Mouse (Mus musculus) hindbrain, embryonic 14.5 days (tissue): ENCODE measurements around the gene Spert. TPM values are rescaled to one million over a fixed set of nuclear protein-coding genes. Genes with fewer than 3 reads are reported as not detected.

Experiments
- ATAC-seq: fragments of 200-750 bp; cut with Nextera tagmentation; 2 replicates; pipeline ENCODE4 v1.8.0; 2017; ENCODE audit warnings: moderate number of reproducible peaks, mild to moderate bottlenecking, moderate TSS enrichment, moderate library complexity; ENCODE audit not compliant: low FRiP score
- DNase-seq: peaks from one replicate; pipeline ENCODE4 v3.0.0-alpha.2; 2015; ENCODE audit warnings: low spot score
- H3K27ac ChIP-seq: fragments of 300-500 bp; sonication (generic); 2 replicates; pipeline ENCODE4 v1.5.1; 2014; ENCODE audit warnings: mild to moderate bottlenecking, moderate library complexity
- H3K27me3 ChIP-seq: fragments of 300-500 bp; sonication (generic); 2 replicates; pipeline ENCODE4 v1.6.1; 2014; ENCODE audit warnings: mild to moderate bottlenecking, low read length, mixed read lengths; ENCODE audit not compliant: control insufficient read depth, insufficient read depth
- H3K36me3 ChIP-seq: fragments of 300-500 bp; sonication (generic); replicated peaks from 2 replicates; pipeline ENCODE4 v1.6.1; 2014; ENCODE audit not compliant: control insufficient read depth, insufficient read depth
- H3K4me1 ChIP-seq: fragments of 300-500 bp; sonication (generic); replicated peaks from 2 replicates; pipeline ENCODE4 v1.6.1; 2014; ENCODE audit warnings: antibody characterized with exemption, low read length, mixed read lengths; ENCODE audit not compliant: control insufficient read depth, insufficient read depth
- H3K4me2 ChIP-seq: fragments of 300-500 bp; sonication (generic); replicated peaks from 2 replicates; pipeline ENCODE4 v1.6.1; 2014; ENCODE audit warnings: mild to moderate bottlenecking, moderate library complexity
- H3K4me3 ChIP-seq: fragments of 300-500 bp; sonication (generic); replicated peaks from 2 replicates; pipeline ENCODE4 v1.5.1; 2014; ENCODE audit warnings: mild to moderate bottlenecking, low read length
- H3K9ac ChIP-seq: fragments of 300-500 bp; sonication (generic); 2 replicates; pipeline ENCODE4 v1.6.1; 2014
- H3K9me3 ChIP-seq: fragments of 300-500 bp; sonication (generic); 2 replicates; pipeline ENCODE4 v1.6.1; 2016; ENCODE audit warnings: low read length; ENCODE audit not compliant: control insufficient read depth
- WGBS: fragments of 180-500 bp; shearing (Covaris S2); extraction: QIAGEN DNeasy Blood & Tissue Kit; methylation state at CpG from one replicate; pipeline ENCODE4 v1.1.7; 2014; 5-methylcytosine and 5-hydroxymethylcytosine counted together
- polyA plus RNA-seq: library from polyadenylated mRNA; unstranded; fragments of >200 nt; fragmentation: Nextera tagmentation; extraction: Ambion mirVana; gene quantifications from 2 replicates; pipeline ENCODE4 v1.2.1, GENCODE M21; 2014

The Spert gene
- polyA plus RNA-seq, 1 experiment from 2014 or later = not detected

DNA sequence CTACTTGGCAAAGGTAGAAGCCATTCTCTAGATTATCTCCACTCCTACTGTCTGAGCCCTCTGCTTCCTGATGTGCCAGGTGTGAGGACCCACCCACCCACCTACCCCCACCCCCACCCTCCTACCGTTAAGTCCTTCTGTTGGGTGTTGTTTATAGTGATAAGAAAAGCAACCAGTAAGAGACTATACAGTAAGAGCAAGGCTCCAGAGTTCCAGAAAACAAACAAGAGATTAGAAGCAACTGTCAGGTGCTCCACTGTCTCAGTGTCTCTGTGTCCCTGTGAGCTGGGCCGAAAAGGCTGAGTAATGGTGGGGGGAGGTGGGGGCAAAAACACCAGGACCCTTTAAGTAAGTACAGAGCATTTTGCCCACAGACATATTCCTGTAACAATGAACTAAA, 53.7 kb downstream of the Spert start:
- no peak for ATAC-seq
- WGBS = 61% methylated on average over 2 of the region's 2 CpGs

More for the DNA sequence above, 53.7 kb downstream of the Spert start:
- Histone ChIP-seq H3K4me2 (no peak overlapping the region), H3K9ac (no peak overlapping the region), H3K27ac (no peak overlapping the region), H3K36me3 (no peaks in the 10 kb centered on the region), H3K4me3 (no peak overlapping the region), H3K27me3 (no peaks in the 10 kb centered on the region), H3K4me1 (peaks cover 37% of the 10 kb centered on the region), H3K9me3 (no peaks in the 10 kb centered on the region)
- DNase-seq = no peak

Other genes starting within 250 kb of the Spert start
- 7.7 and 9.1 TPM in 2 replicates for gene Siah3, start 137.1 kb downstream of the Spert start, polyA plus RNA-seq
- gene Erich6b, start 49.1 kb upstream of the Spert start, polyA plus RNA-seq = not detected in 2 replicates
- gene Cog3, start 161.4 kb upstream of the Spert start, polyA plus RNA-seq = 23.1 and 23.8 TPM in 2 replicates
- gene Slc25a30, start 193.9 kb upstream of the Spert start, polyA plus RNA-seq = 10.5 and 12.8 TPM in 2 replicates